16 mouse cellular contexts compared by ENCODE assay signal in the genomic region with DNA sequence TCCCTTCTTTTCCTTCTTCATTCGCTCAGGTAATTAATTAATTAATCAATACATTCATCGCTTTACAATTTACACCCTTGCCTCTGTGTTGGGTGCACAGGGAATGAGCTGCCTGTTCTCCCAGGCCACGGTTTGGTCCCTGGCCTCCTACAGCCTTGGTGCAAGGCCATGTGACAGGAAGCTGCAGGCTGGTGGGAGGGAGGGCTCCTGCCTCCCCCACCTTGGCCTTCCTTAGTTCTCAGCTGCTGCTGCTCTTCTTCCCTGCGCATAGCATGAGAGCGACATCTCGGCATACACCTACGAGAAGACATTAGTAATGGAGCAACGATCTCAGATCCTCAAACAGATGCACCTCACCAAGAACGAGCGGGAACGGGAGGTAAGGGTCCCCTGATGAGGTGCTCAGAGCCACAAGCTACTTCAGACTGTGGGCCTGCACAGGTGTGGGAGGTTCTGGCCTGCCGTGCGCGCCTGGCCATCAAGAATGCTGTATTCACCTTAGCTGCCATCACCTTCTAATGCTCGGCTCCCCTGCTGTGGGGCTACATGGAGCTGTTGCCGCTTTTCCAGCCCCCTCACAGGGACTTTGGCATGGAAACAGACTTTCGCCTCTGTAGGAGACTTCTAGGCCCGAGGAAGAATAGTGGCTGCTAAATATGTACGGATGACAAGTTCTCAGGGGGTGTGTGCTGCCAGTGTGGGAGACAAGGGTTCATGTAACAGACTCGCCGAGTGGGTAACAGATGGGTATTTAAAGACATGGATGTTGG. TPM values are rescaled to one million over a fixed set of nuclear protein-coding genes. Genes with fewer than 3 reads are reported as not detected.
DNase-seq lines count a peak whose midpoint lies in the region; ATAC-seq and TF ChIP-seq lines count a peak whose summit lies in the region.
"Had no signal": no experiment of that assay in that cellular context is flagged by ENCODE, and none has a peak within 500 bp of the region (broad histone marks: within the 10 kb centered on the region; RNA-seq: fewer than 3 reads in every experiment).

No protein-coding gene starts in this region.

- no peak overlapping the region for H3K4me3 ChIP-seq in midbrain, postnatal 0 days (ENCODE audit: low read depth, low read length)
- no peak overlapping the region for H3K4me3 ChIP-seq in midbrain, embryonic 13.5 days (replicated peaks)
- no peak overlapping the region for H3K4me3 ChIP-seq in left cerebral cortex, adult 2 months
- H3K4me3 ChIP-seq in forebrain, embryonic 12.5 days (replicated peaks): no peak overlapping the region
- H3K4me3 ChIP-seq: erythroblast, embryonic 14.5 days; intestine, embryonic 15.5 days; kidney, embryonic 15.5 days had no signal

- no peaks in the 10 kb centered on the region for H3K9me3 ChIP-seq in midbrain, postnatal 0 days (ENCODE audit: low read length)
- H3K9me3 ChIP-seq in midbrain, embryonic 13.5 days: no peaks in the 10 kb centered on the region
- no peaks in the 10 kb centered on the region for H3K9me3 ChIP-seq in forebrain, embryonic 12.5 days
- H3K9me3 ChIP-seq: G1E; intestine, embryonic 15.5 days; kidney, embryonic 15.5 days had no signal

- 54% methylated on average over 21 of the region's 21 CpGs for WGBS in midbrain, postnatal 0 days
- WGBS in midbrain, embryonic 13.5 days: 57% methylated on average over 21 of the region's 21 CpGs
- WGBS in forebrain, embryonic 12.5 days: 64% methylated on average over 21 of the region's 21 CpGs

- 0 out of 2 replicates have a peak overlapping the region, but pooled peaks have one; percentile 18 for H3K27ac ChIP-seq in midbrain, postnatal 0 days (ENCODE audit: low read depth, low read length)
- H3K27ac ChIP-seq in midbrain, embryonic 13.5 days: no peak overlapping the region
- H3K27ac ChIP-seq in left cerebral cortex, adult 2 months: peak overlapping the region; percentile 84
- H3K27ac ChIP-seq in forebrain, embryonic 12.5 days: no peak overlapping the region
- H3K27ac ChIP-seq: intestine, embryonic 15.5 days; kidney, embryonic 15.5 days; macrophage had no signal

- peaks cover 25% of the 10 kb centered on the region; the same call in 1 of the 2 replicates for H3K36me3 ChIP-seq in midbrain, postnatal 0 days (ENCODE audit: insufficient read depth, low read length)
- H3K36me3 ChIP-seq in midbrain, embryonic 13.5 days: peaks cover 34% of the 10 kb centered on the region
- peaks cover 14% of the 10 kb centered on the region for H3K36me3 ChIP-seq in forebrain, embryonic 12.5 days (replicated peaks)
- H3K36me3 ChIP-seq: intestine, embryonic 15.5 days had no signal

- ATAC-seq in midbrain, postnatal 0 days (ENCODE audit: low FRiP score): no peak
- no peak for ATAC-seq in midbrain, embryonic 13.5 days
- ATAC-seq in forebrain, embryonic 12.5 days (ENCODE audit: low FRiP score): no peak
- ATAC-seq: intestine, embryonic 15.5 days had no signal

- DNase-seq in frontal cortex, postnatal 36 days (ENCODE audit: low spot score in 2 of 2): peak; percentile 70 to 82
- no peak for DNase-seq in frontal cortex, postnatal 25 days (ENCODE audit: low spot score in 2 of 2)
- no peak for DNase-seq in midbrain, postnatal 0 days (ENCODE audit: low spot score)
- peak; percentile 61 to 67 for DNase-seq in left cerebral cortex, adult 2 months (ENCODE audit: extremely low spot score in 1 of 2, low spot score in 2 of 2)
- peak; percentile 84 for DNase-seq in telencephalon, adult 2 months (ENCODE audit: low read depth, low spot score)
- DNase-seq: adrenal gland, postnatal 14 days; heart, adult 11 months; lung, embryonic 14.5 days; midbrain, embryonic 14.5 days had no signal

- intact Hi-C loops in left cerebral cortex, adult 2 months (cut with DNase I): loop anchor here (2.0 kb wide), 1 partner anchor 26 kb away; no protein-coding TSS in a partner anchor

- H3K4me2 ChIP-seq in midbrain, postnatal 0 days (ENCODE audit: low read depth, low read length, poor library complexity, severe bottlenecking): no peak overlapping the region
- no peak overlapping the region for H3K4me2 ChIP-seq in midbrain, embryonic 13.5 days (replicated peaks)
- H3K4me2 ChIP-seq in forebrain, embryonic 12.5 days: no peak overlapping the region
- H3K4me2 ChIP-seq: intestine, embryonic 15.5 days; kidney, embryonic 15.5 days; lung, embryonic 14.5 days had no signal

- TF ChIP-seq CTCF in midbrain, postnatal 0 days (IDR thresholded peaks at IDR 0.05): no peak
- TF ChIP-seq CTCF in left cerebral cortex, adult 2 months (IDR thresholded peaks at IDR 0.05): no peak; the same call in 1 of the 2 replicates

- 0 out of 2 replicates have a peak, but pooled peaks cover 3% of the 10 kb centered on the region for H3K4me1 ChIP-seq in midbrain, postnatal 0 days (ENCODE audit: insufficient read depth, low read length)
- peaks cover 26% of the 10 kb centered on the region for H3K4me1 ChIP-seq in midbrain, embryonic 13.5 days (replicated peaks)
- H3K4me1 ChIP-seq in forebrain, embryonic 12.5 days: peaks cover 18% of the 10 kb centered on the region

- no peaks in the 10 kb centered on the region for H3K27me3 ChIP-seq in midbrain, postnatal 0 days (ENCODE audit: insufficient read depth, low read length)
- peaks cover 37% of the 10 kb centered on the region for H3K27me3 ChIP-seq in midbrain, embryonic 13.5 days
- peaks cover 54% of the 10 kb centered on the region for H3K27me3 ChIP-seq in forebrain, embryonic 12.5 days

- H3K9ac ChIP-seq in midbrain, postnatal 0 days (replicated peaks; ENCODE audit: low read length, poor library complexity, severe bottlenecking): no peak overlapping the region
- H3K9ac ChIP-seq in midbrain, embryonic 13.5 days (replicated peaks): no peak overlapping the region
- no peak overlapping the region for H3K9ac ChIP-seq in forebrain, embryonic 12.5 days
- H3K9ac ChIP-seq: intestine, embryonic 15.5 days; kidney, embryonic 15.5 days; lung, embryonic 14.5 days had no signal

RNA-seq across cellular contexts. Expression of a gene that starts 34.2 kb away (rescaled TPM):
- 311 and 368 TPM in 2 replicates for total RNA-seq in midbrain, postnatal 0 days (2014; rRNA removed)
- polyA plus RNA-seq in midbrain, postnatal 0 days (2015; fragmentation: Nextera tagmentation; extraction: Ambion mirVana): 83.5 and 86.4 TPM in 2 replicates
- polyA plus RNA-seq in midbrain, embryonic 13.5 days (2015; fragmentation: Nextera tagmentation; extraction: Ambion mirVana): 19.7 and 20.2 TPM in 2 replicates
- 100 to 1,000 TPM; 575 to 581 TPM for total RNA-seq in left cerebral cortex, adult 2 months (2021)
- 5.6 and 6.2 TPM in 2 replicates for polyA plus RNA-seq in forebrain, embryonic 12.5 days (2016; fragmentation: Nextera tagmentation; extraction: Ambion mirVana)
- polyA plus RNA-seq: erythroblast, embryonic 14.5 days; macrophage had no signal

RNA-seq across cellular contexts. Expression of a gene that starts 39.8 kb away (rescaled TPM):
- 74.5 and 79.2 TPM in 2 replicates for total RNA-seq in midbrain, postnatal 0 days (2014; rRNA removed)
- polyA plus RNA-seq in midbrain, postnatal 0 days (2015; fragmentation: Nextera tagmentation; extraction: Ambion mirVana): 54.3 and 65.5 TPM in 2 replicates
- polyA plus RNA-seq in midbrain, embryonic 13.5 days (2015; fragmentation: Nextera tagmentation; extraction: Ambion mirVana): 132 and 137 TPM in 2 replicates
- 10 to 100 TPM; 55.5 to 57.5 TPM for total RNA-seq in left cerebral cortex, adult 2 months (2021)
- polyA plus RNA-seq in forebrain, embryonic 12.5 days (2016; fragmentation: Nextera tagmentation; extraction: Ambion mirVana): 138 and 144 TPM in 2 replicates

RNA-seq across cellular contexts. Expression of a gene that starts 54.3 kb away (rescaled TPM):
- 7.5 and 13.4 TPM in 2 replicates for total RNA-seq in midbrain, postnatal 0 days (2014; rRNA removed)
- 7.1 and 8.2 TPM in 2 replicates for polyA plus RNA-seq in midbrain, postnatal 0 days (2015; fragmentation: Nextera tagmentation; extraction: Ambion mirVana)
- 17.2 and 19.5 TPM in 2 replicates for polyA plus RNA-seq in midbrain, embryonic 13.5 days (2015; fragmentation: Nextera tagmentation; extraction: Ambion mirVana)
- total RNA-seq in left cerebral cortex, adult 2 months (2021): 1 to 10 TPM; 1.4 TPM
- 3.6 and 4.4 TPM in 2 replicates for polyA plus RNA-seq in forebrain, embryonic 12.5 days (2016; fragmentation: Nextera tagmentation; extraction: Ambion mirVana)
- polyA plus RNA-seq: erythroblast, embryonic 14.5 days had no signal

Comparison
In these comparisons a context has a peak if more than half of its experiments do, and no peak if none do; other contexts are left out.
1. DNase-seq: peak in frontal cortex, postnatal 36 days (2 of 2), left cerebral cortex, adult 2 months (2 of 2) and telencephalon, adult 2 months (single experiment); none in frontal cortex, postnatal 25 days (0 of 2) and midbrain, postnatal 0 days (single experiment).
2. H3K27ac ChIP-seq: peak in midbrain, postnatal 0 days (single experiment) and left cerebral cortex, adult 2 months (single experiment); none in midbrain, embryonic 13.5 days (single experiment) and forebrain, embryonic 12.5 days (single experiment).